Mouse (Mus musculus): ENCODE measurements around the gene Pdzk1. TPM values are rescaled to one million over a fixed set of nuclear protein-coding genes. Genes with fewer than 3 reads are reported as not detected.

Gene Pdzk1
- polyA plus RNA-seq, 1 experiment, result 0.08 TPM

GRCm38 (mm10) chr3:96828308-96828864, 698 bp upstream of the Pdzk1 start:
- no peak overlapping the region for H3K4me3 ChIP-seq
- no peak overlapping the region for H3ac ChIP-seq (ENCODE audit: control insufficient read depth, insufficient read length)
- no peaks in the 10 kb centered on the region for H3K36me3 ChIP-seq (ENCODE audit: control insufficient read depth, insufficient read depth)
- no peak for TF ChIP-seq MYOD1 (IDR thresholded peaks at IDR 0.05; ENCODE audit: control insufficient read depth in 1 of 3, insufficient read length in 2 of 3, low read depth in 2 of 3)
- TF ChIP-seq TCF3 (IDR thresholded peaks at IDR 0.05; ENCODE audit: insufficient read length, low read depth), result no peak
- H3K4me2 ChIP-seq (ENCODE audit: low read depth), result no peak overlapping the region
- H3K79me2 ChIP-seq (ENCODE audit: control insufficient read depth, insufficient read depth), result no peaks in the 10 kb centered on the region
- peaks cover 36% of the 10 kb centered on the region for H3K27me3 ChIP-seq (ENCODE audit: control insufficient read depth, insufficient read depth, insufficient read length)

GRCm38 (mm10) chr3:96829856-96830255, 772 bp downstream of the Pdzk1 start:
- no peak for TF ChIP-seq USF1 (IDR thresholded peaks at IDR 0.05; ENCODE audit: low read depth)
- no peak for TF ChIP-seq SRF (IDR thresholded peaks at IDR 0.05; ENCODE audit: control insufficient read depth, insufficient read length, low read depth)
- no peak for TF ChIP-seq MAX (IDR thresholded peaks at IDR 0.05; ENCODE audit: low read depth)
- no peak for TF ChIP-seq POLR2AphosphoS2 (IDR thresholded peaks at IDR 0.05; ENCODE audit: insufficient read length, low read depth)
- TF ChIP-seq REST (IDR thresholded peaks at IDR 0.05; ENCODE audit: insufficient read depth, insufficient read length), result no peak
- TF ChIP-seq MYOD1 (IDR thresholded peaks at IDR 0.05; ENCODE audit: control insufficient read depth in 1 of 3, insufficient read length in 2 of 3, low read depth in 2 of 3), result no peak
- no peak overlapping the region for H3K4me3 ChIP-seq
- peaks cover 29% of the 10 kb centered on the region for H3K27me3 ChIP-seq (ENCODE audit: control insufficient read depth, insufficient read depth, insufficient read length)
- H3K36me3 ChIP-seq (ENCODE audit: control insufficient read depth, insufficient read depth), result no peaks in the 10 kb centered on the region
- H3ac ChIP-seq (ENCODE audit: control insufficient read depth, insufficient read length), result no peak overlapping the region
- no peak overlapping the region for H3K4me2 ChIP-seq (ENCODE audit: low read depth)
- H3K79me2 ChIP-seq (ENCODE audit: control insufficient read depth, insufficient read depth), result no peaks in the 10 kb centered on the region

- Histone ChIP-seq H3K4me2 (ENCODE audit: low read depth) (no peak overlapping the region), H3K36me3 (ENCODE audit: control insufficient read depth, insufficient read depth) (no peaks in the 10 kb centered on the region), H3K79me2 (ENCODE audit: control insufficient read depth, insufficient read depth) (no peaks in the 10 kb centered on the region), H3K27me3 (ENCODE audit: control insufficient read depth, insufficient read depth, insufficient read length) (peaks cover 43% of the 10 kb centered on the region), H3K4me3 (no peak overlapping the region), H3ac (ENCODE audit: control insufficient read depth, insufficient read length) (no peak overlapping the region)
- TF ChIP-seq E2F4 (IDR thresholded peaks at IDR 0.05; ENCODE audit: insufficient read depth), result no peak
- no peak for TF ChIP-seq SRF (IDR thresholded peaks at IDR 0.05; ENCODE audit: control insufficient read depth, insufficient read length, low read depth)
- TF ChIP-seq CEBPB (IDR thresholded peaks at IDR 0.05; ENCODE audit: insufficient read depth, poor library complexity, severe bottlenecking), result no peak
- no peak for TF ChIP-seq MAX (IDR thresholded peaks at IDR 0.05; ENCODE audit: low read depth)
- no peak for TF ChIP-seq POLR2AphosphoS2 (IDR thresholded peaks at IDR 0.05; ENCODE audit: insufficient read length, low read depth)
- TF ChIP-seq TCF3 (IDR thresholded peaks at IDR 0.05; ENCODE audit: insufficient read length, low read depth), result no peak
- no peak for TF ChIP-seq REST (IDR thresholded peaks at IDR 0.05; ENCODE audit: insufficient read depth, insufficient read length)
- no peak for TF ChIP-seq POLR2A (IDR thresholded peaks at IDR 0.05; ENCODE audit: insufficient read length, low read depth)
- no peak for TF ChIP-seq TCF12 (IDR thresholded peaks at IDR 0.05; ENCODE audit: insufficient read depth, poor library complexity, severe bottlenecking)
- no peak for TF ChIP-seq USF1 (IDR thresholded peaks at IDR 0.05; ENCODE audit: low read depth)
- TF ChIP-seq MYOD1 (IDR thresholded peaks at IDR 0.05; ENCODE audit: control insufficient read depth in 1 of 3, insufficient read length in 2 of 3, low read depth in 2 of 3), result no peak
- no peak for TF ChIP-seq MYOG (IDR thresholded peaks at IDR 0.05; ENCODE audit: control insufficient read depth in 1 of 3, insufficient read depth in 1 of 3, insufficient read length in 2 of 3, low read depth in 2 of 3)
Measured at GRCm38 (mm10) chr3:96832930-96833329, 3.8 kb downstream of the Pdzk1 start.

- H3ac ChIP-seq (ENCODE audit: control insufficient read depth, insufficient read length), result no peak overlapping the region
- no peaks in the 10 kb centered on the region for H3K79me2 ChIP-seq (ENCODE audit: control insufficient read depth, insufficient read depth)
- H3K4me3 ChIP-seq, result no peak overlapping the region
- TF ChIP-seq TCF3 (IDR thresholded peaks at IDR 0.05; ENCODE audit: insufficient read length, low read depth) (no peak), CEBPB (IDR thresholded peaks at IDR 0.05; ENCODE audit: insufficient read depth, poor library complexity, severe bottlenecking) (no peak), SRF (IDR thresholded peaks at IDR 0.05; ENCODE audit: control insufficient read depth, insufficient read length, low read depth) (no peak), USF1 (IDR thresholded peaks at IDR 0.05; ENCODE audit: low read depth) (no peak), POLR2AphosphoS2 (IDR thresholded peaks at IDR 0.05; ENCODE audit: insufficient read length, low read depth) (no peak), MYOD1 (IDR thresholded peaks at IDR 0.05; ENCODE audit: control insufficient read depth in 1 of 3, insufficient read length in 2 of 3, low read depth in 2 of 3) (no peak), POLR2A (IDR thresholded peaks at IDR 0.05; ENCODE audit: insufficient read length, low read depth) (no peak), TCF12 (IDR thresholded peaks at IDR 0.05; ENCODE audit: insufficient read depth, poor library complexity, severe bottlenecking) (no peak), MAX (IDR thresholded peaks at IDR 0.05; ENCODE audit: low read depth) (no peak), E2F4 (IDR thresholded peaks at IDR 0.05; ENCODE audit: insufficient read depth) (no peak), REST (IDR thresholded peaks at IDR 0.05; ENCODE audit: insufficient read depth, insufficient read length) (no peak), MYOG (IDR thresholded peaks at IDR 0.05; ENCODE audit: control insufficient read depth in 1 of 3, insufficient read depth in 1 of 3, insufficient read length in 2 of 3, low read depth in 2 of 3) (no peak)
- no peak overlapping the region for H3K4me2 ChIP-seq (ENCODE audit: low read depth)
- H3K27me3 ChIP-seq (ENCODE audit: control insufficient read depth, insufficient read depth, insufficient read length), result peaks cover 40% of the 10 kb centered on the region
- H3K36me3 ChIP-seq (ENCODE audit: control insufficient read depth, insufficient read depth), result no peaks in the 10 kb centered on the region
Measured at GRCm38 (mm10) chr3:96834587-96835348, 5.7 kb downstream of the Pdzk1 start.

GRCm38 (mm10) chr3:96836414-96836813, 7.3 kb downstream of the Pdzk1 start:
- Histone ChIP-seq H3K27me3 (ENCODE audit: control insufficient read depth, insufficient read depth, insufficient read length) (peaks cover 27% of the 10 kb centered on the region), H3K4me3 (no peak overlapping the region), H3K4me2 (ENCODE audit: low read depth) (no peak overlapping the region), H3K36me3 (ENCODE audit: control insufficient read depth, insufficient read depth) (no peaks in the 10 kb centered on the region), H3ac (ENCODE audit: control insufficient read depth, insufficient read length) (no peak overlapping the region), H3K79me2 (ENCODE audit: control insufficient read depth, insufficient read depth) (no peaks in the 10 kb centered on the region)
- TF ChIP-seq USF1 (IDR thresholded peaks at IDR 0.05; ENCODE audit: low read depth), result no peak
- TF ChIP-seq TCF12 (IDR thresholded peaks at IDR 0.05; ENCODE audit: insufficient read depth, poor library complexity, severe bottlenecking), result no peak
- no peak for TF ChIP-seq SRF (IDR thresholded peaks at IDR 0.05; ENCODE audit: control insufficient read depth, insufficient read length, low read depth)
- no peak for TF ChIP-seq MYOD1 (IDR thresholded peaks at IDR 0.05; ENCODE audit: control insufficient read depth in 1 of 3, insufficient read length in 2 of 3, low read depth in 2 of 3)
- TF ChIP-seq REST (IDR thresholded peaks at IDR 0.05; ENCODE audit: insufficient read depth, insufficient read length), result no peak
- TF ChIP-seq CEBPB (IDR thresholded peaks at IDR 0.05; ENCODE audit: insufficient read depth, poor library complexity, severe bottlenecking), result no peak
- no peak for TF ChIP-seq E2F4 (IDR thresholded peaks at IDR 0.05; ENCODE audit: insufficient read depth)
- TF ChIP-seq TCF3 (IDR thresholded peaks at IDR 0.05; ENCODE audit: insufficient read length, low read depth), result no peak
- TF ChIP-seq POLR2A (IDR thresholded peaks at IDR 0.05; ENCODE audit: insufficient read length, low read depth), result no peak
- TF ChIP-seq MYOG (IDR thresholded peaks at IDR 0.05; ENCODE audit: control insufficient read depth in 1 of 3, insufficient read depth in 1 of 3, insufficient read length in 2 of 3, low read depth in 2 of 3), result no peak
- TF ChIP-seq MAX (IDR thresholded peaks at IDR 0.05; ENCODE audit: low read depth), result no peak
- TF ChIP-seq POLR2AphosphoS2 (IDR thresholded peaks at IDR 0.05; ENCODE audit: insufficient read length, low read depth), result no peak

Data from myocyte (in vitro differentiated cells).